Mouse (Mus musculus): Measurements from ENCODE around the gene Fli1.

Fli1 gene

GRCm38 (mm10) chr9:32549462-32550384, 7.1 kb upstream of the Fli1 start:
- DNase-seq, result no peak

GRCm38 (mm10) chr9:32546731-32547130, 4.1 kb upstream of the Fli1 start:
- DNase-seq, result no peak

GRCm38 (mm10) chr9:32544731-32545661, 2.3 kb upstream of the Fli1 start:
- no peak for DNase-seq

GRCm38 (mm10) chr9:32543923-32544575, 1.4 kb upstream of the Fli1 start:
- no peak for DNase-seq

- peak in 1 of 2 experiments; percentile 36 for DNase-seq
Observed at GRCm38 (mm10) chr9:32543040-32543581, 450 bp upstream of the Fli1 start.

- peak in 1 of 2 experiments; percentile 62 for DNase-seq
Observed at GRCm38 (mm10) chr9:32541223-32541901, 1.3 kb downstream of the Fli1 start.

- DNase-seq, result peak; percentile 69 to 70
Observed at GRCm38 (mm10) chr9:32540406-32541222, 2.0 kb downstream of the Fli1 start.

- peak; percentile 59 to 67 for DNase-seq
Observed at GRCm38 (mm10) chr9:32540061-32540405, 2.6 kb downstream of the Fli1 start.

- DNase-seq, result peak; percentile 64 to 72
Observed at GRCm38 (mm10) chr9:32539321-32539761, 3.3 kb downstream of the Fli1 start.

GRCm38 (mm10) chr9:32538124-32538523, 4.5 kb downstream of the Fli1 start:
- DNase-seq, result no peak

- no peak for DNase-seq
Observed at GRCm38 (mm10) chr9:32537706-32538105, 5.0 kb downstream of the Fli1 start.

- no peak for DNase-seq
Observed at GRCm38 (mm10) chr9:32535201-32535955, 7.3 kb downstream of the Fli1 start.

GRCm38 (mm10) chr9:32534025-32534615, 8.5 kb downstream of the Fli1 start:
- DNase-seq, result no peak

- no peak for DNase-seq
Observed at GRCm38 (mm10) chr9:32531588-32531987, 11.1 kb downstream of the Fli1 start.

GRCm38 (mm10) chr9:32530975-32531374, 11.7 kb downstream of the Fli1 start:
- no peak for DNase-seq

- no peak for DNase-seq
Observed at GRCm38 (mm10) chr9:32530188-32530587, 12.5 kb downstream of the Fli1 start.

GRCm38 (mm10) chr9:32529594-32529993, 13.1 kb downstream of the Fli1 start:
- DNase-seq, result no peak

GRCm38 (mm10) chr9:32527329-32527728, 15.3 kb downstream of the Fli1 start:
- no peak for DNase-seq

GRCm38 (mm10) chr9:32525787-32526186, 16.9 kb downstream of the Fli1 start:
- no peak for DNase-seq
